Mouse (Mus musculus) heart, adult 11 months (tissue): ENCODE results near the gene Ergic1.

Experiments
- DNase-seq: peaks from one replicate; pipeline ENCODE4 v3.0.0; 2022

Gene Ergic1

GRCm38 (mm10) chr17:26537722-26538471 lies 23.4 kb upstream of the Ergic1 start:
- peak; percentile 93 for DNase-seq

- DNase-seq, result no peak
Measured at GRCm38 (mm10) chr17:26540083-26540482, 21.2 kb upstream of the Ergic1 start.

- DNase-seq, result no peak
Measured at GRCm38 (mm10) chr17:26544319-26544963, 16.8 kb upstream of the Ergic1 start.

- peak; percentile 99 for DNase-seq
Measured at GRCm38 (mm10) chr17:26547771-26548170, 13.5 kb upstream of the Ergic1 start.

- DNase-seq, result no peak
Measured at GRCm38 (mm10) chr17:26548566-26548965, 12.7 kb upstream of the Ergic1 start.

GRCm38 (mm10) chr17:26549148-26549809 lies 12.0 kb upstream of the Ergic1 start:
- no peak for DNase-seq

- DNase-seq, result no peak
Measured at GRCm38 (mm10) chr17:26551104-26551503, 10.2 kb upstream of the Ergic1 start.

GRCm38 (mm10) chr17:26553033-26553432 lies 8.3 kb upstream of the Ergic1 start:
- DNase-seq, result no peak

GRCm38 (mm10) chr17:26560526-26561289 lies 581 bp upstream of the Ergic1 start:
- DNase-seq, result peak; percentile 95

GRCm38 (mm10) chr17:26561651-26562181 lies 427 bp downstream of the Ergic1 start, which contains the start of gene Dusp1:
Dusp1 (minus strand) TSS chr17:26562128.
- DNase-seq, result no peak

GRCm38 (mm10) chr17:26562292-26562691 lies 1.0 kb downstream of the Ergic1 start:
- DNase-seq, result no peak

GRCm38 (mm10) chr17:26563476-26563875 lies 2.2 kb downstream of the Ergic1 start:
- DNase-seq, result peak; percentile 86

GRCm38 (mm10) chr17:26564439-26564838 lies 3.1 kb downstream of the Ergic1 start:
- DNase-seq, result peak; percentile 88

GRCm38 (mm10) chr17:26567142-26567817 lies 6.0 kb downstream of the Ergic1 start:
- DNase-seq, result peak; percentile 90

GRCm38 (mm10) chr17:26567818-26568173 lies 6.5 kb downstream of the Ergic1 start:
- no peak for DNase-seq

- DNase-seq, result peak; percentile 91
Measured at GRCm38 (mm10) chr17:26569594-26570350, 8.5 kb downstream of the Ergic1 start.

GRCm38 (mm10) chr17:26570651-26571118 lies 9.4 kb downstream of the Ergic1 start:
- DNase-seq, result peak; percentile 97

- DNase-seq, result peak; percentile 99
Measured at GRCm38 (mm10) chr17:26571377-26571776, 10.1 kb downstream of the Ergic1 start.

GRCm38 (mm10) chr17:26572265-26572664 lies 11.0 kb downstream of the Ergic1 start:
- peak; percentile 80 for DNase-seq

- peak; percentile 97 for DNase-seq
Measured at GRCm38 (mm10) chr17:26574118-26574517, 12.8 kb downstream of the Ergic1 start.

GRCm38 (mm10) chr17:26574701-26575100 lies 13.4 kb downstream of the Ergic1 start:
- DNase-seq, result peak; percentile 93
